Mouse (Mus musculus) central nervous system, embryonic 18 days (tissue): ENCODE measurements around the gene Lzic. TPM values are rescaled to one million over a fixed set of nuclear protein-coding genes. Genes with fewer than 3 reads are reported as not detected.

Source experiments
- polyA plus RNA-seq: library from polyadenylated mRNA; depleted of rRNA; stranded (reverse); fragments of >200 nt; gene quantifications from 2 replicates; pipeline ENCODE4 v1.2.3, GENCODE M21; 2012; rRNA removed

The Lzic gene
- 34.5 and 36.7 TPM in 2 replicates for polyA plus RNA-seq

GRCm38 (mm10) chr4:149485053-149485824, at the start of gene Lzic, which contains the start of gene Nmnat1:
Gene Lzic (plus strand): TSS chr4:149485229.
Gene Nmnat1 (minus strand): TSS chr4:149485202.

GRCm38 (mm10) chr4:149454879-149455278, 30.1 kb upstream of the Lzic start, which contains the start of gene Rbp7:
Gene Rbp7 (minus strand): TSS chr4:149454978.

GRCm38 (mm10) chr4:149477078-149477477, 8.0 kb upstream of the Lzic start, which contains the start of gene Tmem274:
Gene Tmem274 (plus strand): TSS chr4:149477378.

GRCm38 (mm10) chr4:149517868-149518340, 32.9 kb downstream of the Lzic start, which contains the start of gene Ctnnbip1:
Gene Ctnnbip1 (plus strand): TSS chr4:149518236.

Other genes with a start within 250 kb of the Lzic start
- gene Kif1b, start 177.5 kb upstream of the Lzic start, polyA plus RNA-seq, result 183 and 189 TPM in 2 replicates
- 76.9 and 92.8 TPM in 2 replicates for gene Ube4b, start 58.5 kb upstream of the Lzic start, polyA plus RNA-seq
- 0.31 TPM in 1 of 2 replicates, not detected in the other for gene Rbp7, start 30.3 kb upstream of the Lzic start, polyA plus RNA-seq
- gene Tmem274, start 7.9 kb upstream of the Lzic start, polyA plus RNA-seq, result not detected in 2 replicates
- gene Nmnat1, start within 50 bp of the Lzic start, polyA plus RNA-seq, result 6.5 TPM in 2 replicates
- gene Ctnnbip1, start 33.0 kb downstream of the Lzic start, polyA plus RNA-seq, result 63.3 and 66.5 TPM in 2 replicates
- 87.7 and 97.3 TPM in 2 replicates for gene Clstn1, start 101.2 kb downstream of the Lzic start, polyA plus RNA-seq
- 20.0 and 25.0 TPM in 2 replicates for gene Pik3cd, start 217.3 kb downstream of the Lzic start, polyA plus RNA-seq